Mouse (Mus musculus) midbrain, embryonic 10.5 days (tissue): ENCODE measurements around the gene Kcnk1. TPM values are rescaled to one million over a fixed set of nuclear protein-coding genes. Genes with fewer than 3 reads are reported as not detected.

ENCODE experiments used
- DNase-seq: peaks from one replicate; pipeline ENCODE4 v3.0.0-alpha.2; 2017; ENCODE audit warnings: low spot score
- H3K27ac ChIP-seq: fragments of 300-500 bp; sonication (generic); replicated peaks from 2 replicates; pipeline ENCODE4 v1.5.1; 2016; ENCODE audit warnings: mild to moderate bottlenecking
- H3K27me3 ChIP-seq: fragments of 300-500 bp; sonication (generic); 2 replicates; pipeline ENCODE4 v1.6.1; 2016; ENCODE audit warnings: low read depth, mild to moderate bottlenecking; ENCODE audit not compliant: poor library complexity, severe bottlenecking
- H3K36me3 ChIP-seq: fragments of 300-500 bp; sonication (generic); 2 replicates; pipeline ENCODE4 v1.6.1; 2016; ENCODE audit warnings: mild to moderate bottlenecking, moderate library complexity
- H3K4me1 ChIP-seq: fragments of 300-500 bp; sonication (generic); 2 replicates; pipeline ENCODE4 v1.6.1; 2016
- H3K4me3 ChIP-seq: fragments of 300-500 bp; sonication (generic); 2 replicates; pipeline ENCODE4 v1.5.1; 2016; ENCODE audit warnings: mild to moderate bottlenecking, moderate library complexity
- H3K9me3 ChIP-seq: fragments of 300-500 bp; sonication (generic); replicated peaks from 2 replicates; pipeline ENCODE4 v1.6.1; 2016; ENCODE audit warnings: mild to moderate bottlenecking
- WGBS: fragments of 180-500 bp; shearing (Covaris S2); methylation state at CpG from one replicate; pipeline ENCODE4 v1.1.7; 2016; 5-methylcytosine and 5-hydroxymethylcytosine counted together
- polyA plus RNA-seq: library from polyadenylated mRNA; unstranded; fragments of >200 nt; fragmentation: Nextera tagmentation; extraction: Ambion mirVana; gene quantifications from 2 replicates; pipeline ENCODE4 v1.2.1, GENCODE M21; 2016

The Kcnk1 gene
- polyA plus RNA-seq, 1 experiment from 2014 or later = 5.2 TPM

DNA sequence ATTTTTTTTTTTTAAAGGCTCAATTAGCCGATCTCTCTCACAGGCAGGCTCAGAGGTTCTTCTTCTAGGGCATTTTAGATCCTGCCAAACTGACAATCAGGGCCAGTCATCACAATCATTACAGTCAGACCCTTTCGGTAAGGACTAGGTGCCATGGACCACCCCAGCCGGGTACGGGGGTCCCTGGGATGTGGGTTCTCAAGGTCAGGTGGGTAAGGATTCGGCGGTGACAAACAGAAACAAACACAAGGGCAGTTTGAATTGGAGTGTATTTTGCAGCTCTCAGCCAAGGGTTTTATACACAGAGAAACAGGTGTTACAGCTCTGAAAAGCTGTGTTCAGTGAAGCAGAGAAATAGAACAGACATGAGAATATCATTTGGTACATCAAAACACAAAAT is 8.6 kb downstream of the Kcnk1 start:
- Histone ChIP-seq H3K4me1 (0 out of 2 replicates have a peak, but pooled peaks cover 2% of the 10 kb centered on the region), H3K9me3 (no peaks in the 10 kb centered on the region), H3K27me3 (peaks cover 10% of the 10 kb centered on the region), H3K36me3 (no peaks in the 10 kb centered on the region), H3K27ac (no peak overlapping the region), H3K4me3 (no peak overlapping the region)
- no peak for DNase-seq
- WGBS = 94% methylated on average over 6 of the region's 6 CpGs

DNA sequence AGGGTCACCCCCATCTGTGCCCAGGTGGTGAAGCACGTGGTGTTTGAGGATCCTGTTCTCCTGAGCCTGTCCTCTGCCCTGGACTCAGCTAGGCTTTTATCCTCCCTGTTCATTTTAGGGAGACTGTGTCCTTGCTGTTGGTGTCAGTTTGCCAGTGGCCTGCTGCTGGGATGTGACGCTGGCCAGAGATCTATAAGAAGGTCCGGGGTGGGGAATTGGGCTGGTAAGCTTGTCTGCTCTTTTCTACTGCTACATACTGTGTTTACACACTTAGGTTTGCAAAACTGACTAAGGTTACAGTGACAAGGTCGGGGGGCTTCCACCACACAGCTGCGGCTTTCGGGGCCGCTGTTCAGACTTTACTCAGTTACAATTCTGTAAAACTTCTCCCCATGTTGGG is 10.0 kb downstream of the Kcnk1 start:
- DNase-seq = no peak
- H3K27me3 ChIP-seq = no peaks in the 10 kb centered on the region
- H3K4me1 ChIP-seq = 0 out of 2 replicates have a peak, but pooled peaks cover 2% of the 10 kb centered on the region
- H3K36me3 ChIP-seq = no peaks in the 10 kb centered on the region
- H3K4me3 ChIP-seq = no peak overlapping the region
- WGBS = 84% methylated on average over 7 of the region's 7 CpGs
- no peaks in the 10 kb centered on the region for H3K9me3 ChIP-seq
- H3K27ac ChIP-seq = no peak overlapping the region

DNA sequence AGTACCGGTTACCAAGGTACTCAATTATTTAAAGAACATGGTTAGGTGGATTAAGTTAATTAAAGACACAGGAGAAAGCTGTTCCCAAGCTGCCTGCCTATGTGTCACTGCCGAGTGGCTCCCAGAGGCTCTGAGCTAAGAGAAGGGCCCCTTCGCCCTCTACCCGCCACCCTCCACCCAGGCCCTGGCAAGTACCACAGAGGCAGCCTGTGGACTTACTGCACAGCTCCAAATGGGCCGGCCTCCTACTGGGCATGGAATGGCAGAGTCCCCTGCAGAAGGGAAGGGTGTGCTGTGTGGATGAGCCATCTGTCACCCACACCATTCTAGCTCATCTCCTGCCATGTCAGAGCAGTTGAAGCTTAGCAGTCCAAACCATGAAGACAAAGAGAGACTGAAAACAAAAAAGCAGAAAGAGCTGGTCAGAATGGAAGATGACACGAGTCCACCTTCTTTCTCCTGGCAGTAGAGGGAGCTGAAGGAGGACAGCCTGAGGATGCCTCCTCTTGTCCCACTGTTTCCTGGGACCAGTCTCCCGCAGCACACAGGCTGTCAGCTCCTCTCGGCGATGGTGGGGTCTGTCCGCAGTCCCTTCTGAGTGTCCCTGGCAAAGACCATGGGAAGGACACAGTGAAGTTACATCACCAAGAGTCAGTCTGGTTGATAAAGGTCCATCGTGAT is 11.5 kb downstream of the Kcnk1 start:
- DNase-seq = no peak
- H3K27me3 ChIP-seq = no peaks in the 10 kb centered on the region
- H3K36me3 ChIP-seq = no peaks in the 10 kb centered on the region
- H3K4me3 ChIP-seq = no peak overlapping the region
- WGBS = 77% methylated on average over 11 of the region's 11 CpGs
- H3K27ac ChIP-seq = no peak overlapping the region
- 0 out of 2 replicates have a peak, but pooled peaks cover 2% of the 10 kb centered on the region for H3K4me1 ChIP-seq
- H3K9me3 ChIP-seq = no peaks in the 10 kb centered on the region

GRCm38 (mm10) chr8:126007538-126008330 is 12.8 kb downstream of the Kcnk1 start:
- Histone ChIP-seq H3K9me3 (no peaks in the 10 kb centered on the region), H3K4me1 (0 out of 2 replicates have a peak, but pooled peaks cover 2% of the 10 kb centered on the region), H3K4me3 (no peak overlapping the region), H3K27me3 (no peaks in the 10 kb centered on the region), H3K36me3 (no peaks in the 10 kb centered on the region), H3K27ac (no peak overlapping the region)
- 88% methylated on average over 19 of the region's 19 CpGs for WGBS
- DNase-seq = no peak

GRCm38 (mm10) chr8:126008945-126009344 is 14.0 kb downstream of the Kcnk1 start:
- Histone ChIP-seq H3K9me3 (no peaks in the 10 kb centered on the region), H3K4me3 (no peak overlapping the region), H3K36me3 (no peaks in the 10 kb centered on the region), H3K4me1 (0 out of 2 replicates have a peak, but pooled peaks cover 2% of the 10 kb centered on the region), H3K27ac (no peak overlapping the region), H3K27me3 (no peaks in the 10 kb centered on the region)
- WGBS = 94% methylated on average over 2 of the region's 2 CpGs
- DNase-seq = no peak

DNA sequence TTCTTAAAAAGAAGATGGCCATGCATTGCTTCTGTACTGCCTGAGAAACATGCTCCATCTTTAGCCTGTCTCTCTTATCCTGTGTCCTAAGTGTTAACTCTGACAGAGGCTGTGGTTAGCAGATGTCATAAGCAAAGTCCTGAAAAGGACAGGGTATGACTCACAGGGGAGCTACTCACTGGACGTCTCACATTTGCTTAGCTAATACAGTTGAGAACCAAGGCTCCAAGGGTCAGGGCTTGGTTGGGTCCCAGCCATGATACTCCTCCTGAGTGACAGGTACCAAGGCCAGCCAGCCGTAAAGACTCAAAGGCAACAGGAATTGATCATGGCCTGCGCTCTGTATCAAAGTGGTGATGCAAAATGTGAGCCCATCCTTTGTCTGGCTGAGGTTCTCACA is 15.9 kb downstream of the Kcnk1 start:
- Histone ChIP-seq H3K27me3 (no peaks in the 10 kb centered on the region), H3K4me1 (0 out of 2 replicates have a peak, but pooled peaks cover 2% of the 10 kb centered on the region), H3K4me3 (no peak overlapping the region), H3K27ac (no peak overlapping the region), H3K36me3 (no peaks in the 10 kb centered on the region), H3K9me3 (no peaks in the 10 kb centered on the region)
- no peak for DNase-seq
- WGBS = 86% methylated on average over 3 of the region's 3 CpGs

- H3K27ac ChIP-seq = no peak overlapping the region
- H3K27me3 ChIP-seq = no peaks in the 10 kb centered on the region
- H3K36me3 ChIP-seq = no peaks in the 10 kb centered on the region
- DNase-seq = no peak
- H3K4me3 ChIP-seq = no peak overlapping the region
- H3K4me1 ChIP-seq = no peaks in the 10 kb centered on the region
- 94% methylated on average over 6 of the region's 6 CpGs for WGBS
- no peaks in the 10 kb centered on the region for H3K9me3 ChIP-seq
These were observed 17.4 kb downstream of the Kcnk1 start for GRCm38 (mm10) chr8:126012334-126012733.

DNA sequence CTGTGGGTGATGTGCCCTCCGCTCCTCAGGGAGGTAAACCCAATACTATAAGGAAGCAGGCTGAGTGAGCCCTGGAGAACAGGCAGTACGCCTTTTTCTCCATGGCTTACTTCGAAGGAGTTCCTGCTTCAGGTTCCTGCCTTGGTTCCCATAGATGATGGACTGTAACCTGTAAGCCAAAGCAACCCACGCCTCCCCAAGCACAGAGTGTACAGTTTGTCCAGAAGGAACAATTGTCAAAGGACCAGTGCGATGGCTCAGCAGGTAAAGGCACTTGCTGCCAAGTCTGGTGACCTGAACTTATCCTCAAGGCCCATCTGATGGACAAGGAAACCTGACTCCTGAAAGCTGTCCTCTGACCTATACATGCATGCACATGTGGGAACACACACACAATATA is 18.7 kb downstream of the Kcnk1 start:
- H3K27me3 ChIP-seq = no peaks in the 10 kb centered on the region
- no peak overlapping the region for H3K27ac ChIP-seq
- H3K4me1 ChIP-seq = no peaks in the 10 kb centered on the region
- H3K4me3 ChIP-seq = no peak overlapping the region
- no peaks in the 10 kb centered on the region for H3K9me3 ChIP-seq
- 89% methylated on average over 5 of the region's 5 CpGs for WGBS
- no peaks in the 10 kb centered on the region for H3K36me3 ChIP-seq
- no peak for DNase-seq

- WGBS = 90% methylated on average over 8 of the region's 8 CpGs
- Histone ChIP-seq H3K4me3 (no peak overlapping the region), H3K27me3 (no peaks in the 10 kb centered on the region), H3K4me1 (no peaks in the 10 kb centered on the region), H3K36me3 (no peaks in the 10 kb centered on the region), H3K9me3 (no peaks in the 10 kb centered on the region), H3K27ac (no peak overlapping the region)
- DNase-seq = no peak
These were observed 27.0 kb downstream of the Kcnk1 start for GRCm38 (mm10) chr8:126021932-126022331.

GRCm38 (mm10) chr8:126023706-126024305 is 28.8 kb downstream of the Kcnk1 start:
- H3K27me3 ChIP-seq = no peaks in the 10 kb centered on the region
- H3K4me3 ChIP-seq = no peak overlapping the region
- WGBS = 84% methylated on average over 3 of the region's 3 CpGs
- no peak overlapping the region for H3K27ac ChIP-seq
- no peak for DNase-seq
- no peaks in the 10 kb centered on the region for H3K4me1 ChIP-seq
- no peaks in the 10 kb centered on the region for H3K9me3 ChIP-seq
- H3K36me3 ChIP-seq = no peaks in the 10 kb centered on the region

GRCm38 (mm10) chr8:126024891-126025290 is 29.9 kb downstream of the Kcnk1 start:
- Histone ChIP-seq H3K4me3 (no peak overlapping the region), H3K4me1 (no peaks in the 10 kb centered on the region)
- 93% methylated on average over 16 of the region's 16 CpGs for WGBS

GRCm38 (mm10) chr8:126026121-126026520 is 31.2 kb downstream of the Kcnk1 start:
- no peaks in the 10 kb centered on the region for H3K9me3 ChIP-seq
- H3K27me3 ChIP-seq = no peaks in the 10 kb centered on the region
- H3K4me1 ChIP-seq = no peaks in the 10 kb centered on the region
- no peak overlapping the region for H3K27ac ChIP-seq
- no peak overlapping the region for H3K4me3 ChIP-seq
- H3K36me3 ChIP-seq = no peaks in the 10 kb centered on the region
- WGBS = 90% methylated on average over 9 of the region's 9 CpGs
- no peak for DNase-seq

More at GRCm38 (mm10) chr8:126024891-126025290, 29.9 kb downstream of the Kcnk1 start:
- H3K36me3 ChIP-seq = no peaks in the 10 kb centered on the region
- H3K27me3 ChIP-seq = no peaks in the 10 kb centered on the region
- DNase-seq = no peak
- H3K27ac ChIP-seq = no peak overlapping the region
- H3K9me3 ChIP-seq = no peaks in the 10 kb centered on the region

- no peaks in the 10 kb centered on the region for H3K36me3 ChIP-seq
- H3K27me3 ChIP-seq = no peaks in the 10 kb centered on the region
- H3K4me3 ChIP-seq = no peak overlapping the region
- no peaks in the 10 kb centered on the region for H3K4me1 ChIP-seq
- DNase-seq = no peak
- WGBS = 91% methylated on average over 9 of the region's 9 CpGs
- no peak overlapping the region for H3K27ac ChIP-seq
- no peaks in the 10 kb centered on the region for H3K9me3 ChIP-seq
These were observed 31.6 kb downstream of the Kcnk1 start for GRCm38 (mm10) chr8:126026584-126026983.
